Mouse (Mus musculus) midbrain, postnatal 0 days (tissue): ENCODE results near the gene Xpo6. TPM values are rescaled to one million over a fixed set of nuclear protein-coding genes. Genes with fewer than 3 reads are reported as not detected.

Experiments
- ATAC-seq: fragments of 200-750 bp; cut with Nextera tagmentation; 2 replicates; pipeline ENCODE4 v1.8.0; 2017; ENCODE audit warnings: moderate number of reproducible peaks, mild to moderate bottlenecking, moderate TSS enrichment, moderate library complexity; ENCODE audit not compliant: low FRiP score
- DNase-seq: peaks from one replicate; pipeline ENCODE4 v3.0.0-alpha.2; 2015; ENCODE audit warnings: low spot score
- H3K27ac ChIP-seq: fragments of 300-500 bp; sonication (generic); 2 replicates; pipeline ENCODE4 v1.5.1; 2014; ENCODE audit warnings: low read depth, mild to moderate bottlenecking, low read length, mixed read lengths
- H3K27me3 ChIP-seq: fragments of 300-500 bp; sonication (generic); 2 replicates; pipeline ENCODE4 v1.6.1; 2014; ENCODE audit warnings: low read length, control low read depth, mixed read lengths; ENCODE audit not compliant: insufficient read depth
- H3K36me3 ChIP-seq: fragments of 300-500 bp; sonication (generic); 2 replicates; pipeline ENCODE4 v1.6.1; 2014; ENCODE audit warnings: low read length, control low read depth, mixed read lengths; ENCODE audit not compliant: insufficient read depth
- H3K4me1 ChIP-seq: fragments of 300-500 bp; sonication (generic); 2 replicates; pipeline ENCODE4 v1.6.1; 2014; ENCODE audit warnings: mild to moderate bottlenecking, control low read depth, antibody characterized with exemption, low read length, mixed read lengths; ENCODE audit not compliant: insufficient read depth
- H3K4me2 ChIP-seq: fragments of 300-500 bp; sonication (generic); 2 replicates; pipeline ENCODE4 v1.6.1; 2014; ENCODE audit warnings: low read depth, mild to moderate bottlenecking, low read length, mixed read lengths; ENCODE audit not compliant: poor library complexity, severe bottlenecking
- H3K4me3 ChIP-seq: fragments of 300-500 bp; sonication (generic); 2 replicates; pipeline ENCODE4 v1.5.1; 2014; ENCODE audit warnings: low read depth, mild to moderate bottlenecking, low read length, moderate library complexity
- H3K9ac ChIP-seq: fragments of 300-500 bp; sonication (generic); replicated peaks from 2 replicates; pipeline ENCODE4 v1.6.1; 2014; ENCODE audit warnings: mild to moderate bottlenecking, low read length, moderate library complexity, mixed read lengths; ENCODE audit not compliant: poor library complexity, severe bottlenecking
- H3K9me3 ChIP-seq: fragments of 300-500 bp; sonication (generic); 2 replicates; pipeline ENCODE4 v1.6.1; 2016; ENCODE audit warnings: low read length, control low read depth
- CTCF ChIP-seq: IDR thresholded peaks from 2 replicates; pipeline ENCODE4 v1.5.1; 2016; ENCODE audit warnings: antibody characterized with exemption, mild to moderate bottlenecking
- WGBS: fragments of 180-500 bp; shearing (Covaris S2); extraction: QIAGEN DNeasy Blood & Tissue Kit; methylation state at CpG from one replicate; pipeline ENCODE4 v1.1.7; 2014; 5-methylcytosine and 5-hydroxymethylcytosine counted together
- polyA plus RNA-seq: library from polyadenylated mRNA; unstranded; fragments of >200 nt; fragmentation: Nextera tagmentation; extraction: Ambion mirVana; gene quantifications from 2 replicates; pipeline ENCODE4 v1.2.1, GENCODE M21; 2015
- total RNA-seq: library from RNA; depleted of rRNA; stranded (reverse); fragments of >200 nt; gene quantifications from 2 replicates; pipeline ENCODE4 v1.2.3, GENCODE M21; 2014

The Xpo6 gene
- total and polyA plus RNA-seq, 2 experiments from 2014 or later, result 46.9 to 157 TPM

DNA sequence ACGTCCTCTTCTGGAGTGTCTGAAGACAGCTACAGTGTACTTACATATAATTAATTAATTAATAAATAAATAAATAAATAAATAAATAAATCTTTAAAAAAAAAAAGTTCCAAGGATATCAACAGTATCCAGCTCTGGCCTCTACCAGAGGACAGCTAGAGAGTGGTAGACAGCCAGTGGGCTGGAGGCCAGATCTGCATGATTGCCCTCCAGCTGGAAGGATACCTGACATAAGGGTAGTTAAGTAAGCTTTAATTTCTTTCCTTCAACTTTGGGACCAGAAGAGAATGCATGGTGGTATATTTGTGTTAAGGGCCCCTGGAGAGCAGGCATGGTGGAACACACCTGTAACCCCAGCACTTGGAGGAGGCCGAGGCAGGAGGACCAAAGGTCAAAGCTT is 100.5 kb downstream of the Xpo6 start:
- Histone ChIP-seq H3K4me1 (no peaks in the 10 kb centered on the region), H3K36me3 (peaks cover 50% of the 10 kb centered on the region), H3K9me3 (no peaks in the 10 kb centered on the region), H3K4me2 (no peak overlapping the region), H3K4me3 (no peak overlapping the region), H3K27me3 (no peaks in the 10 kb centered on the region), H3K27ac (no peak overlapping the region), H3K9ac (no peak overlapping the region)
- TF ChIP-seq CTCF, result no peak
- whole genome bisulfite sequencing, result 86% methylated on average over 2 of the region's 2 CpGs
- ATAC-seq, result no peak
- DNase-seq, result no peak

GRCm38 (mm10) chr7:126099163-126099775 is 101.0 kb downstream of the Xpo6 start:
- peaks cover 44% of the 10 kb centered on the region for H3K36me3 ChIP-seq
- 97% methylated on average over 7 of the region's 7 CpGs for WGBS
- ATAC-seq, result no peak

GRCm38 (mm10) chr7:126097219-126097915 is 102.9 kb downstream of the Xpo6 start:
- Histone ChIP-seq H3K9me3 (no peaks in the 10 kb centered on the region), H3K4me3 (no peak overlapping the region), H3K27ac (no peak overlapping the region), H3K36me3 (peaks cover 33% of the 10 kb centered on the region), H3K4me1 (no peaks in the 10 kb centered on the region), H3K9ac (no peak overlapping the region), H3K4me2 (no peak overlapping the region), H3K27me3 (no peaks in the 10 kb centered on the region)
- ATAC-seq (no peak), DNase-seq (no peak)
- TF ChIP-seq CTCF, result no peak
- WGBS, result 86% methylated on average over 7 of the region's 9 CpGs

More at GRCm38 (mm10) chr7:126099163-126099775, 101.0 kb downstream of the Xpo6 start:
- H3K27me3 ChIP-seq, result no peaks in the 10 kb centered on the region
- no peak overlapping the region for H3K4me3 ChIP-seq
- no peaks in the 10 kb centered on the region for H3K4me1 ChIP-seq
- no peak overlapping the region for H3K4me2 ChIP-seq
- no peaks in the 10 kb centered on the region for H3K9me3 ChIP-seq
- no peak overlapping the region for H3K9ac ChIP-seq
- no peak for TF ChIP-seq CTCF
- no peak overlapping the region for H3K27ac ChIP-seq
- DNase-seq, result no peak

DNA sequence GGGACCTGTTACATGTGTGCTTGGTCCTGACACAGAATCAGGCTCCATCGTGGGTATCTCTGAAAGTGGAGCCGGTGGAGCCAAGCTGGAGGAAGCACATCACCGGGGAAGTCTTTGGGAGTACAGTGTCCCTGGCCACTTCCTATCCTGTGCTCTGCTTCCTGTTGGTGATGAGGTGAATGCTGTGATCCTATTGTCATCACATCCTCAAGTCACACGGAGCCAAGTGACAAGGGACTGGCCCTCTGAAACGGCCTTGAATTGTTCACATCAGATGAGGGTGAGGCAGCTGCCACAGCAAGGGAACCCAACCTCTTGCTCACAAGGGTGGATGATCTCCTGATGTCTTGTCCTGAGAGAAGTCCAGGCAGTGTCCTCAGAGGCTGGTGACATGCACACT is 103.7 kb downstream of the Xpo6 start:
- H3K9me3 ChIP-seq, result no peaks in the 10 kb centered on the region
- H3K4me1 ChIP-seq, result no peaks in the 10 kb centered on the region
- no peak overlapping the region for H3K27ac ChIP-seq
- WGBS, result 85% methylated on average over 5 of the region's 5 CpGs
- DNase-seq, result no peak
- no peak overlapping the region for H3K9ac ChIP-seq
- TF ChIP-seq CTCF, result no peak
- ATAC-seq, result no peak
- H3K36me3 ChIP-seq, result peaks cover 25% of the 10 kb centered on the region
- H3K4me2 ChIP-seq, result no peak overlapping the region
- no peak overlapping the region for H3K4me3 ChIP-seq
- no peaks in the 10 kb centered on the region for H3K27me3 ChIP-seq

- no peak overlapping the region for H3K4me3 ChIP-seq
- H3K36me3 ChIP-seq, result 0 out of 2 replicates have a peak, but pooled peaks cover 11% of the 10 kb centered on the region
- no peaks in the 10 kb centered on the region for H3K4me1 ChIP-seq
- no peak for DNase-seq
- no peaks in the 10 kb centered on the region for H3K27me3 ChIP-seq
- H3K9ac ChIP-seq, result no peak overlapping the region
- 89% methylated on average over 5 of the region's 5 CpGs for WGBS
- TF ChIP-seq CTCF, result no peak
- H3K27ac ChIP-seq, result no peak overlapping the region
- no peak overlapping the region for H3K4me2 ChIP-seq
- no peak for ATAC-seq
- H3K9me3 ChIP-seq, result no peaks in the 10 kb centered on the region
Observed at GRCm38 (mm10) chr7:126094738-126095137, 105.6 kb downstream of the Xpo6 start.

GRCm38 (mm10) chr7:126093162-126093561 is 107.1 kb downstream of the Xpo6 start:
- Histone ChIP-seq H3K4me2 (no peak overlapping the region), H3K9me3 (no peaks in the 10 kb centered on the region), H3K27ac (no peak overlapping the region), H3K36me3 (0 out of 2 replicates have a peak, but pooled peaks cover 3% of the 10 kb centered on the region), H3K27me3 (no peaks in the 10 kb centered on the region), H3K4me1 (no peaks in the 10 kb centered on the region), H3K9ac (no peak overlapping the region), H3K4me3 (no peak overlapping the region)
- no peak for ATAC-seq
- no peak for DNase-seq
- WGBS, result 40% methylated on average over 3 of the region's 3 CpGs
- no peak for TF ChIP-seq CTCF
